Mouse (Mus musculus) right cerebral cortex, postnatal 36 days (tissue): ENCODE data around the gene Alb.

ENCODE experiments used
- DNase-seq, 2 experiments: peaks; one replicate each; pipeline ENCODE4 v3.0.0; 2022; ENCODE audit warnings: low spot score in 2 of 2, mixed read lengths in 1 of 2

The Alb gene

DNA sequence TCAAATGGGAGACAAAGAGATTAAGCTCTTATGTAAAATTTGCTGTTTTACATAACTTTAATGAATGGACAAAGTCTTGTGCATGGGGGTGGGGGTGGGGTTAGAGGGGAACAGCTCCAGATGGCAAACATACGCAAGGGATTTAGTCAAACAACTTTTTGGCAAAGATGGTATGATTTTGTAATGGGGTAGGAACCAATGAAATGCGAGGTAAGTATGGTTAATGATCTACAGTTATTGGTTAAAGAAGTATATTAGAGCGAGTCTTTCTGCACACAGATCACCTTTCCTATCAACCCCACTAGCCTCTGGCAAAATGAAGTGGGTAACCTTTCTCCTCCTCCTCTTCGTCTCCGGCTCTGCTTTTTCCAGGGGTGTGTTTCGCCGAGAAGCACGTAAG lies at the start of gene Alb:
TSS of gene Alb (plus strand) at position 279 of the 400 bp plus-strand sequence.
- DNase-seq, result no peak

DNA sequence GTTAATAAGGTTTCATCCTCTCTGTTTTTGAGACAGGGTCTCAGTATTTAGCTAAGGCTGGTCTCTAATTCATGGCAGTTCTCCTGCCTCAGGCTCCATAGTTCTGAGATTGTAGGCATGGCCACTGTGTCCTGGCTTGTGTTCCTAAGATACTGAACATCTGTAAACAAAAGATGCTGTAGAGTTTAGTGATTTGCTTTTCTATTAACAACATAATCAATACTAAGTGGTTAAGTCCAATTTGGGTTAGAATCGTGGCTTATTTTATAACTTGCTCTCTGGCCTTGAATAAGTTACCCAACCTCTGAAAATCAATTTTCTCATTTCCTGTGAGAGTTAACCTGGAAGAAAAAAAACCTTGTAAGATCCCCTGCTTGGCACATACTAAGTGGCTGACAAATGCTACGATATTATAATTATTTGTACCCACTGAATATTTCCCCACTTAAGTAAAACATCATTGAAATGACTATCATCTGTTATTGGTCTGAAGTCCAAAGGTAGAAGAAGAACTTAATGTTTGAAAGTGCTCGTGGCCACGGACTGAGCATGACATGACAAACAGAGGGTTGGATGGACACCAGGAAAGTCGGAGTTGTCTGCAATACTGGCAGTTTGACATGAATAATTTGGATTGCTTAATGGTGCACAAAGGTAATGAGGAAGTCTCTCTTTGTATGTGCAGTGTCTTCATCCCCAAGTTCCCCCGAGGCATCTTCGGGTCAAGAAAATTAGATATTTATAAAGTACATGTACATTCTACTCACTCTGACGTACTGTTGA lies 46.4 kb upstream of the Alb start:
- no peak for DNase-seq

DNA sequence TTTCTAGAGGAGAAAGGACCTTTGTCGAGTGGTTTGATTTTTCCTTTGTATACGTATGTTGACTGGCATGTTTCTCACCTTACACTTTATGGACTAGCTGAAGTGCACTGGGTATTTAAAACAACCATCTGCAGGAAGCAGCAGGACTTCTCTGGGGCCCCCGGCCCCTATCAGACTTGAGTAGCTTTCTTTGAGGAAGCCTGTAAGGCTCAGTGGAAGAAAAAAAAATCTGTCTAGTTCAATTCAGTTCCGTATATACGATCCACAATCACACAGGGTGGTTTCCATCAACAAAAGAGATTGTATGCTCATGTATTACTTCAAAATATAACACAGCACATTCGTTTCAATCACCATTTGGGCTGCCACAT lies 45.8 kb upstream of the Alb start:
- no peak for DNase-seq

DNA sequence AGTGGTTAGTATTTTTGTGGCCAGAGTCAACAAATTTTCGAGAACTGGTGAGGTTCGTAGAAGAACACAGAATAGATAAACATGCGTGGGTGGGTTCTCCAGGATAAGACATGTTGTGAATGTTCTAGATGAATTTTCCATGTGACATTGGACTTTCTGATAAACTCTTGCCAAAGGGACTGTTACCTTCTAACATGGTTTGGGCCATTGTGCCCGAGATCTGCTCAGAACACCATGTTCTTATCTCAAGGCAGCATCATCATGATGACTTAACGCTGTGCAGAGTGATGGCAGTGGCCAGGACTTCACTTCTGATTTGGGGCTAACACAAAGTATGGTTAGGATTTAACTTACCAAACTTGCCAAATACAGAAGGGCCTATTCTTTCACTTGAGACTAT lies 36.1 kb upstream of the Alb start:
- DNase-seq, result no peak

DNA sequence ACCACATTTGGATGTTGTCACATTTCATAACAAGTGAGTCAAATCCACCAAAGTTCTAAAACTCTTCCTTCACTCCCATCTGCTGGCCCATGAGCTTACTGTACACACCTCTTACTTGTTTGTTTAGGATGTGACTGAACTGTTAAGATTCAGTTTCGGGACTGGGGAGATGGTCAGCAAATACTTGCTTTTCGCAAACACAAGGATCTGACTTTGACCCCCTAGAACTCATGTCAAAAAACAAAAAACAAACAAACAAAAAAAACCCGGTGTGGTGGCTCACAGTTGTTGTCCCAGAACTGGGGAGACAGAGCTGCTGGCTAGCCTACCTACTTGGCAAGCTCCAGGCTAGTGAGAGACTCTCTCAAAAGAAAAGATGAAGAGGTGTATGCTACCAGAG lies 35.5 kb upstream of the Alb start:
- no peak for DNase-seq

DNA sequence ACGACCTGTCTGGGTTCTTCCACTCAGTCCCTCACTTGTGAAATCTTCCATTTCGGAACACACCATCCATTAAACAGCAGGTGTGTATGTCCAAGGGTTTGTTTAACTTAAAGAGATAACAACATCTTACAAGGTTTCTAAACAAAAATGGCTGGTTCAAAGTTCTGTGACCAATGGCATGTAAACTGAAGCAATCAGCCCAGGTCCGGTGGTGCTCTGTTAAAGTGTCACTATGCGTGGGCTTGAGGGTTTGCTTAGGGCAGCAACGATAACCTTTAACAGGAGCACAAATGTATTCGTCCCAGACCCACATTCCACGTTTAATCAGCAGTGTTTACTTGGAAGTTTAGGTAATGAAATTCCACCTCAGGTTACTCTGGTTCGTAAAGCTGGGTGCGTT lies 29.6 kb upstream of the Alb start:
- no peak for DNase-seq

DNA sequence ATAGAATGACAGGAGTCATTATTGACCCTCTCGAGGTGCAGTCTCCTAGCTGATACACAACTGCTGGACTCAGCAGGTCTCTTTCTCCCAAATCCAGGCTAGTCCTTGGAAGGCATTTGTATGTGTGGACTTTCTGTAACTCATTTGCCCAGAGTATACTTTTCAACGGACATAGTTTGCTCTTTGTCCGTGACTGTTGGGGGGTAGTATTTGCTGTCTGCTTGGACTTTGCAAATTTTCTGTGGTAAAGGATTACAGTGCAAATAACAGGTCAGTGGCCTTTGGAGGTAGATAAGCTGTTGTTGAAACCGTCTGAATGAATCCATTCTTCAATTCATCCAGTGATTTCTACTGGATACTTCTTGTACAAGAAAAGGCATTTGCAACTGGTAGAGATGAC lies 21.5 kb upstream of the Alb start:
- DNase-seq, result no peak

DNA sequence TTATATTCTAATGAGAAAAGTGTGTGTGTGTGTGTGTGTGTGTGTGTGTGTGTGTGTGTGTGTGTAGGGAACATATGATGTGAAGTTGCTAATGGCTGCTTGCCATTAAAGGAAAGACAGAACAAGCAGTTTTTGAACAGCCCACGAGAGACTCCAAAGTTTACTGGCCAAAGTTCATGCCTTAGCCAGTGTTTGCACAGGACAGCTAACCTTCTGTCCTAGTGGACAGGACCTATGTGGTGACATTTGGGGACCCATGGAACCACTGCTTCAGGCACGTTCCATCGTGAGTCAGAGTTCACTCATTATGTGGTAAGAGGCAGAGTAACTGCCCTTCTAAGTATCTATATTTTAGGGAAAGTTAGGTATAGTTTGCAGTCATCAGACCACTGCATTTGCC lies 13.1 kb upstream of the Alb start:
- no peak for DNase-seq

DNA sequence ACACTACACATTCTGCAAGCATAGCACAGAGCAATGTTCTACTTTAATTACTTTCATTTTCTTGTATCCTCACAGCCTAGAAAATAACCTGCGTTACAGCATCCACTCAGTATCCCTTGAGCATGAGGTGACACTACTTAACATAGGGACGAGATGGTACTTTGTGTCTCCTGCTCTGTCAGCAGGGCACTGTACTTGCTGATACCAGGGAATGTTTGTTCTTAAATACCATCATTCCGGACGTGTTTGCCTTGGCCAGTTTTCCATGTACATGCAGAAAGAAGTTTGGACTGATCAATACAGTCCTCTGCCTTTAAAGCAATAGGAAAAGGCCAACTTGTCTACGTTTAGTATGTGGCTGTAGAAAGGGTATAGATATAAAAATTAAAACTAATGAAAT lies 10.7 kb upstream of the Alb start:
- no peak for DNase-seq

DNA sequence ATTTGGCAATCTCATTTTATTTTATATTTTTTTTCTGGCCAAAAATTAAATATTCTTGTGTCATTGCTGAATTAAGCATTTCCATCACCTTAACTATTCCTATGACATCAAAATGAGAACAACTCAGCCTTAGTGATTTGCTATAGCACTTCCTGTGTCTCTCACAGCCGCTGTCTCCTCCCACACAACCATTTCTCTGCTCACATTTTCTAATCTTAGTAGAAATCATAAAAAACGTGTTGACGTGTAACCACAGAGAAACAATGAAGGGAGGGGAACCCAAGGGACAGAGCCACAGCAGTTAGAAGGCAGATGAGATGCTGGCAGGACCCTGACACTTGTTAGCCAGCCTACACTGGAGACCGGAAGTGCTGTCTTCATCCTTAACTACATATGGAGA lies 8.0 kb upstream of the Alb start:
- peak in 1 of 2 experiments; percentile 9 for DNase-seq

DNA sequence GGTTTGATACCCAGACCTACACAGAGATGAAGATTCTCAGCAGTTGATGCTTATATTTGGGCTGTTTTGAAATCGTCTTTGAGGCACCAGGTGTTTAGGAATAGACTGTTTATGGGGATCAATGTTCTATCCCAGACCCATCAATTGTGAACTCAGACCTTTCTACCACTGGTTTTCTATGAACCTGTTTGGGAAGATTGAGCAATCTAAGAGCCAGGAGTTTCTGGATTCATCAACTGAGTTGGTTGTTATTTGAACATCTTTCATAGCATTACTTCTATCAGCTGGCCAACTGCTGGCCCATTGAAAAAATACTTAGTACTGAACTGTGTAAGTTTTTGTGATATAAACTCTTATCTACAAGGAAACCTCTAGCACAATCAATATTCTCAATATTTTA lies 3.5 kb upstream of the Alb start:
- DNase-seq, result no peak

DNA sequence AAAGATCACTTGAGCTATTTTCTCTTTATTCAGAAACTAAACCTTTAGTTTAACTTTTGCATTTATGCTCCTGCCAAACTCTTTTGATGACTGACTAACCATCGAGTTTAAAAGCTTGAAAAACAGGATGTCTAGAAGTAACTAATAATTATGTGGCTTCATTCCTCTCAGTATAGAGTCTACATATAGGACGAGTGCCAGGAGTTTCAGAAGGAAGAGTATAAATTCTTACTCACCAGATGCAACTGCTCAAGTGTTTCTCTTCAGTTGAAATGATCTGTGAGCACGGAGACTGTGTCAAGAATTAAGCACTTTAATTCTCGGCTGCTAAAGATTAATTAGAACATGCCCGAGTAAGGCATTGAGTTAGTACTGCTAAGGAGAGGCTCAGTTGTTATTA lies 2.0 kb upstream of the Alb start:
- DNase-seq, result no peak

DNA sequence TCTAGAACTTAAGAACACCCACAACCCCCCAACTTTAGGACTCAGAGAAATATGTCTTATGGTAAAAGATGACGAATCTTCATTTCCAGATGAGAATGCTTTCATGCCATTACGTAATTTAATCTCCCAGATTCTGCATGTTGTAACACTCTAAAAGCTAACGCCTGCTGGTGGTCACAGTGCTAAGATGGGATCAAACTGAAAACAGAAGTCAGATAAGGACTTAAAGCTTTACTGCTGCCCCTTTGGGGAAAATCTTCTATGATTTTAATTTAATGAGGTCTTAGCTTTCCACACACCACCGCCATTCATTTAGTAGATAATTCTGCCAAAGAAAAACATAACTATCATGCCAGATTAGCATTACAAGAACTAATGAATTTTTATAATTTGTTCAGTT lies 6.1 kb downstream of the Alb start:
- DNase-seq, result no peak

DNA sequence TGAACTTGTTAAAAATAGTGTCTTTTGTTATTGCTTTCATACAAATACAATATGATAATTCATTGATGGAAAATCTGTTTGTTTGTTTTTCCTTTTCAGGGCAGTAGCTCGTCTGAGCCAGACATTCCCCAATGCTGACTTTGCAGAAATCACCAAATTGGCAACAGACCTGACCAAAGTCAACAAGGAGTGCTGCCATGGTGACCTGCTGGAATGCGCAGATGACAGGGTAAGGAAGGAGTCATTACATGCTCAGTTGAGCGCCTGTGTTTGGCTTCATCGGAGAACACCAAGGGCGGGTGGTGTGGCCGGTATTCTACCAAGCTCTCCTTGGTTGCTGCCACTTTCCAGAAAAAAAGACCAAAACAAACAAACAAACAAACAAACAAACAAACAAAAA lies 6.5 kb downstream of the Alb start:
- DNase-seq, result no peak

DNA sequence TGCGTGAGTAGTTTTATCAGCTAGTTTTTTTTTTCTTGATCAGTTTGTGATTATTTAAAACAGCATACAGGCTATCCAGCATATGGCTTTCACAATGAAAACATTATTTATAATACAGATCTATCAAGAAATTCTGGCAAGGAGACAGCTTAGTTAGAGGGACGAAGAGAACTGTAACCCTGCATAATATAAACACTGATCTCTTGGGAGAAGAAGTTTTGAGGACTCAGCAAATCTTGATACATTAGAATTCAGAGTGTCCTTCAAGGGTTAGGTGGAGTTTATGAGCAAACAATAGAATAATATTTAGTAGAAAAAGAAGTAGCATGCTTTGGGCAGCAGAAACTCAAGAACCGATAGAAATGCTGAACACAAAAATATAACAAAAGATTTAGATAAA lies 10.1 kb downstream of the Alb start:
- no peak for DNase-seq

DNA sequence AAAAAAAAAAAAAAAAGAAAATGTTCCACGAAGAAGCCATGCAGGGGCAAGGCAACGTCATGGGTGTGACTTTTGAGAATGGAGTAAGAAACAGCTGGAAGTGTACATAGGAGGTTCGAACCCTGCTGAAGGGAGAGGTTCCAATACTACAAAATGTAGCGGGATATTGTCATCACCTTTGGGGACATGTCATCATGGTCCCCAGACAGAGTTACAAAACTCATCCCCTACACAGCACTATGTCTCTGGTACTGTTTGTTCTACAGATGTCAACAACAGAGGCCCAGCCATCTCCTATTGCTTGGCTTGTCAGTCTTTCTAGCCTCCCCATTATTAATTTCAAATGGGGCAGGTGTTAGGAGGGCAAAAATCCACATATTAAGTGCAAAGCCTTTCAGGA lies 13.2 kb downstream of the Alb start:
- DNase-seq, result no peak

DNA sequence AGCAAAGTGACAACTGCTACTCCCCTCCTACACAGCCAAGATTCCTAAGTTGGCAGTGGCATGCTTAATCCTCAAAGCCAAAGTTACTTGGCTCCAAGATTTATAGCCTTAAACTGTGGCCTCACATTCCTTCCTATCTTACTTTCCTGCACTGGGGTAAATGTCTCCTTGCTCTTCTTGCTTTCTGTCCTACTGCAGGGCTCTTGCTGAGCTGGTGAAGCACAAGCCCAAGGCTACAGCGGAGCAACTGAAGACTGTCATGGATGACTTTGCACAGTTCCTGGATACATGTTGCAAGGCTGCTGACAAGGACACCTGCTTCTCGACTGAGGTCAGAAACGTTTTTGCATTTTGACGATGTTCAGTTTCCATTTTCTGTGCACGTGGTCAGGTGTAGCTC lies 13.7 kb downstream of the Alb start:
- DNase-seq, result no peak

DNA sequence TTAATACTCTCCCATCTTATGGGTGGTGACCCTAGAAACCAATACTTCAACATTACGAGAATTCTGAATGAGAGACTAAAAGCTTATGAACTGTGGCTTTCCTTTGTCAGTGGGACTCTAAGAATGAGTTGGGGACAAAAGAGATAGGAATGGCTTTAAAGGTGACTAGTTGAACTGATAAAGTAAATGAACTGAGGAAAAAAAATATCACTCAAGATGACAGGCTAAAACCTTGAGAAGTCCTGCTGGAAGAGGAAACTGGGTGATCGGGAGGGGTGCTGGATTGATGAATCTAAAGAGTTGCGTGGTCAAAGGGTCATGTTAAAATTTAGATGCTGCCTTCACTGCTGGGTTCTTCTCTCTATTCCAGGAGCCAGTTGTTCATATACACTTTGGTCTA lies 16.0 kb downstream of the Alb start:
- DNase-seq, result no peak

DNA sequence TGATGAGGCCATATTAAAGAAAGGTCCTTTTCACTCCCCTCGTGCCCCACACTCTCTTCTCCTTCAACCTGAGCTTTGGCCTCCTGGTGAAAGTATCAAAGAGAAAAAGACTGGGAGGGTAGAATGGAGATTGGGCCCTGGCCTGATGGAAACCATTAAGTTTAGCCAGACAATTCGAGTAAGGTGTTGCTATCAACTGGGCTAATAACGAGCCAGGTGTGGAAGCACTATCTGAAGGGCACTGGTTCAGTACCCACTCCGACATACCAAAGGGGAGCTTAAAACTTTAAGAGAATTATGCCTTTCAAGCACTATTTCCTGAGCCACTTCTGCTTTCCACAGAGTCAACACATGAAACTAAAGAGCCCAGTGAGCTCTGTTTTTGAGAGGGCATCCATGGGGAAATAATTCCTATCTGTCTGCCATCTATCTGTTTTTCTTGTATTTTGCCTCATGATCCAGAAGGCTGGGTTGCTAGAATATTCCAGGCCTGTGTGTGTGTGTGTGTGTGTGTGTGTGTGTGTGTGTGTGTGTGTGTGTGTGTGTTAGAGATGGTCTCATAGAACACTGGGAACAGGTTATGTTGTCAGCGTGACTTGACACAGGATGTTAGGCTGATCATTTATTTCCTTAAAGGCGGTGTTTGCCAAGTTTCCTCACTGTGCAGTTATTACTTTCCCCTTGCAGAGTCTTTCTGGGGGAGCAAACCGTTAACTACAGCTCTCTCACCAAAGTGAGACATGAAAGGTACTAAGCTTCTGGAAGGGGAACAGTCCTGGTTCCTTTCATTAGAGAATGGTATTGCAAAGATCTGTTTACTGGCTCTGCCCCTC lies 16.8 kb downstream of the Alb start:
- no peak for DNase-seq

DNA sequence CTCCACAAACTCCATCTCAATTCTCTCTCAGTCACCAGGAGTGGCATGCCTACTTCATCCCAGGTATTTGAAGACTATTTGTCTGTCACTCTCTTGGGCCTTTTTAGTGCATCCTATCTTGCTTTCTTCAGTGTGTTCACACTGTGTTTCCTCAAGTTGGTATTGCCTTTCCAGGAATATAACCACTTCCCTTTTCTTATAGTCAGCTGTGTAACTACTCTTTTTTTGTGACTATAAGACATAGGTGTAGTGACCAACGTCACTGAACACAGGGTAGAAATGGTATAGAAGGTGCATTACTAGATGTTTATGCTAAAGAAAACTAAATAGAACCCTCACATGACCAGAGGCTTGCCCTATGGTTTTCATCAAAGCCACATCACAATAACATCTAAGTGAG lies 18.2 kb downstream of the Alb start:
- no peak for DNase-seq

DNA sequence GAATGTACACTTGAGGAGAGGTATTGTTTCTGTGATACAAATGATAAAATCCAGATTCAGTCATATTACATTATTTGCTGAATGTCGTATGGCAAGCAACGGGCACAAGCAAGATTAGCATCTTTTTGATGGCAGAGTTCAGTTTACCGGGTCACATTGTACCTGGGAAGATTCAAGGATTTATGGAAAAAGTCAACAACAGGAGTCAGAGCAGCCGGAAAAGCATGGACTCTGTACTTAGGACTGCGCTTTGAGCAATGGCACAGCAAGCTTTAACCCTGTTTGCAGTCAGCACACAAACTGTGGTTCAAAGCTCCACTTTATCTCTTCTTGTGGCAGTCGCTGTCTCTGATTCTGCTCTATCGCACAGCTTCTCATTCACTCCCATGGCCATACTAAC lies 24.9 kb downstream of the Alb start:
- no peak for DNase-seq

DNA sequence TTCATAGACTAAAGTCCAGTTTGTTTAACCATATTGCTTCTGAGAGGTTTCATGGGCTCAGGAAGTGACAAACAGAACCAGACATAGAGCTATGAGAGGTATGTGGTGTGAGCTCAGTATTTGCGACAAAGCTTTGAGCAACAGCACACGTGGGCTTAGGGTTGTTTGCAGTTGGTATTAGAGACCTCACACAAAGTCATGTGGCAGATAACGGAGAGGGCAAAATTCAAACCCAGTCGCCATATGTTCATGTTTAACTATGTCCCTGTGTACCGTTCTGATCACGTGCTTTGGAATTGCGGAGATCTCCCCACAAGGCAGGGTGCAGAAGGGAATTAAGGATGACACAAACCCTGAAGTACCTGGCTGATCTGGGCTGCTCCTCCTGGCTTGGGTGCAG lies 27.6 kb downstream of the Alb start:
- no peak for DNase-seq

DNA sequence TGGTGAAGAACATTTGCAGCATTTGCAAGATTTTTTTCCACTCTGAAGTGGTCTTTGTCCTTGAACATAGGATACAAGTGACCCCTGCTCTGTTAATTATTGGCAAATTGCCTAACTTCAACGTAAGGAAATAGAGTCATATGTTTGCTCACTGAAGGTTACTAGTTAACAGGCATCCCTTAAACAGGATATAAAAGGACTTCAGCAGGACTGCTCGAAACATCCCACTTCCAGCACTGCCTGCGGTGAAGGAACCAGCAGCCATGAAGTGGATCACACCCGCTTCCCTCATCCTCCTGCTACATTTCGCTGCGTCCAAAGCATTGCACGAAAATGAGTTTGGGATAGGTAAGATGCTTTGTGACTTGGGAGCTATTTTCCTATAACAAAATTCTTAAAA lies 29.8 kb downstream of the Alb start, which contains the start of gene Afp:
TSS of gene Afp (plus strand) at position 220 of the 400 bp plus-strand sequence.
- DNase-seq, result no peak
